Mouse (Mus musculus) gastrocnemius, postnatal 14 days (tissue): ENCODE measurements around the gene Thsd7b. TPM values are rescaled to one million over a fixed set of nuclear protein-coding genes. Genes with fewer than 3 reads are reported as not detected.
"Not testable (repeated sequence)": the region's sequence is repeated elsewhere in the genome, so short reads cannot be mapped to it uniquely, and the experiment has no call there.

Source experiments
- DNase-seq: peaks from one replicate; pipeline ENCODE4 v3.0.0; 2021; ENCODE audit warnings: mixed read lengths
- intact Hi-C: fragments of 180-260 bp; cut with DNase I; formaldehyde crosslinking; loops from one replicate; pipeline ENCODE4 v1.15.1; 2025; ENCODE audit warnings: low total_unique reads
- total RNA-seq, 2 experiments: library from RNA; stranded (reverse); gene quantifications; 2 replicates each; pipeline ENCODE4 v1.2.3; 2021

Gene Thsd7b
- total RNA-seq, 2 experiments from 2014 or later, result 1.2 to 1.3 TPM

- DNase-seq, result no peak
- intact Hi-C loops, result no loop called here
These were observed 690.1 kb downstream of the Thsd7b start for GRCm38 (mm10) chr1:129963166-129963565.

DNA sequence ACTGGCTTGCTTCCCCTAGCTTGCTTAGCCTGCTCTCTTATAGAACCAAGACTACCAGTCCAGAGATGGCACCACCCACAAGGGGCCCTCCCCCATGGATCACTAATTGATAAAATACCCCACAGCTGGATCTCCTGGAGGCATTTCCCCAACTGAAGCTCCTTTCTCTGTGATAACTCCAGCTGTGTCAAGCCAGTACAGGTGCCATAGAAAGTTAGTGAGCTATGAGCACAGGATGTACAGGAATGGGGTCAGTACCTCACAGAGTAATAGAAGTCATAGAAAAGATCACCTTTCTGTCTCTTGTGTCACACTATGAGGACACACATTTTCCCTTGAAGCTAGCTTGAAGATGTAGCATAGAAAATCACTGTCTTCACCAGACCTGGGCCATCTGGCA is 716.1 kb downstream of the Thsd7b start:
- DNase-seq, intact Hi-C loops: not testable (repeated sequence)

DNA sequence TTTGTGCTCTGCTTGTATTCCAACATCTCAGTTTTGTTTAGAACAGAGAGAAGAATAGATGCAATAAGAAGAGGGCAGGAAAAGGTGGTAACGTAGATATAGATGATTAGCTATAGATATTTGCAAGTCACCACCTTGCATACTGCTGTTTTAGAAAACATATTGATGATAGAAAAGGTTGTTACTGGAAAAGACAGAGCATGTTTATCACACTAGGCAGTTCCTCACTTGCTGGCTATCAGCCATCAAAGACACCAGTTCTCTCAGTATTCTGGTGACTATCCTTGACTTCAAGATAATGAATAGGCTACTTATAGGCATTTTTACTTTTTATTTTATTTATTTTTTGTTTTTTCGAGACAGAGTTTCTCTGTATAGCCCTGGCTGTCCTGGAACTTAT is 717.7 kb downstream of the Thsd7b start:
- intact Hi-C loops, result no loop called here
- DNase-seq, result no peak

DNA sequence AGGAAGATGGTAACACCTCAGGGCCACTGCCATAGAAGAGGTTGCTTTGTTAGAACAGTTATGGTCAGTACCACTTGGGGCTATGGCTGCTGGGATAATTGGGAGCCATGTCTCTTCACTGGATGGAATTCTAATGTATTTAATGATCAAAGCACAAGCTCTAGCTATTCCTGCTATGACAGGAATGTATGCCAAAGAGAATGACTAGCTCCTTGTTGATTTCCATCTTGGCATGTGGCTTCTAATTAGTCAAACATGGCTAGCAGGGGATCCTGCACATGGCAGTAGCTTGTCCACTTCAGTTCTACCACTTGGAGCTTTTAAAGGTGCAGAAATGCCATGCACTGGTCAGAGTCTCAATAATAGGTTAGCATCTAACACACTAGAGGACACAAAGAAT is 781.9 kb downstream of the Thsd7b start:
- intact Hi-C loops, result no loop called here

GRCm38 (mm10) chr1:130062105-130062504 is 789.0 kb downstream of the Thsd7b start:
- intact Hi-C loops, result no loop called here

More for the DNA sequence above, 781.9 kb downstream of the Thsd7b start:
- DNase-seq, result no peak

DNA sequence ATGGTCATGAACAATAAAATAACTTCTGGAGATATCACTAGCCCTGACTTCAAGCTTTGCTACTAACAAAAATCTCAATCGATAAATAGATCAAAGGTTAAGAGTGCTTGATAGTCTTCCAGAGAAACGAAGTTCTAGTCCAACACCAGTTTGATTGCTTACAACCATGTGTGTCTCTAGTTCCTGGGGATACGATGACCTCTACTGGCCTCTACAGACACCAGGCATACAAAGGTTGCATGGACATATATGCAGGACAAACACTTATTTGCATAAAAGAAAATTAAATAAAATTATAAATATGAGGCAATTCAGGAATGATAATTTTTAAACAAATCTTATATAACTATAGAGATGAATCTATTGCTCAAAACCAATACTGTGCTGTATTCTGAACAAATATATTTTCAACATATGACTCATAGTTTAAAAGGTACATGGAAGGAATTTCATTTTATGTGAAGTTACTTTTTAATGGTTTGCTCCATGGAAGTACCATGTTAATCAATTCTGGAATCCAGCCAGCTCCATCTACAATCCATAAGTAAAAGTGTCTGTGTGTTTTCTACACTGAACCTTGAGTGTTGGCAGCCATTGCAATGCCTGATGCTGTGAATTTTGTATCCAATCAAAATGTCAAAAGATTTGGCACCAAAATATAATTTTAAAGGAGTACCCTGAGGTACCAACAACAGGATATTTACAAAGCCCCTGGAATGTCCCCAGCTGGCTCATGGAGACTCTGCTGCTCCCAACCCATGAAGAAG is 793.3 kb downstream of the Thsd7b start:
- DNase-seq, result no peak
- intact Hi-C loops, result no loop called here

More at GRCm38 (mm10) chr1:130062105-130062504, 789.0 kb downstream of the Thsd7b start:
- no peak for DNase-seq

GRCm38 (mm10) chr1:130083788-130084187 is 810.7 kb downstream of the Thsd7b start:
- DNase-seq, result no peak
- intact Hi-C loops, result no loop called here

DNA sequence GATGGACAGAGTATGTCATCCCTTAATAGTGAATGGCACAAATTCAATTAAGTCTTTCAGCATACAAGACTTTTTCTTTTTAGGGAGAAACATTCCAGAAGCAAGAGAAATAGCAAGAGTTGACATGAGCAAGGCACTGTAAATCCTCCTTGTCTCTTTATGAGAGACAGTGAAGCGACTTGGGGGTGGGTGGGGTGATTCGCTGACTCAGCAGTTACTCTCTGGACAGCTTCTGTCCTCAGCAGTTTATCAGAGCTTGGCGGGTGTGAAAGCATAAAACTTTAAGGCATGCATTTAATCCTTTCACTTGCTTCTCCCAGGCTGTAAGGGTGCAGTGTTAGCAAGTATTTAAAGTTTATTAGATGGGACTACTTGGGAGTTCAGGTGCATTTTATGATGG is 812.1 kb downstream of the Thsd7b start:
- no peak for DNase-seq
- intact Hi-C loops, result no loop called here

- intact Hi-C loops, result no loop called here
- DNase-seq, result no peak
These were observed 812.8 kb downstream of the Thsd7b start for GRCm38 (mm10) chr1:130085910-130086309.

- DNase-seq, result no peak
- intact Hi-C loops, result no loop called here
These were observed 826.1 kb downstream of the Thsd7b start for GRCm38 (mm10) chr1:130099227-130099626.

DNA sequence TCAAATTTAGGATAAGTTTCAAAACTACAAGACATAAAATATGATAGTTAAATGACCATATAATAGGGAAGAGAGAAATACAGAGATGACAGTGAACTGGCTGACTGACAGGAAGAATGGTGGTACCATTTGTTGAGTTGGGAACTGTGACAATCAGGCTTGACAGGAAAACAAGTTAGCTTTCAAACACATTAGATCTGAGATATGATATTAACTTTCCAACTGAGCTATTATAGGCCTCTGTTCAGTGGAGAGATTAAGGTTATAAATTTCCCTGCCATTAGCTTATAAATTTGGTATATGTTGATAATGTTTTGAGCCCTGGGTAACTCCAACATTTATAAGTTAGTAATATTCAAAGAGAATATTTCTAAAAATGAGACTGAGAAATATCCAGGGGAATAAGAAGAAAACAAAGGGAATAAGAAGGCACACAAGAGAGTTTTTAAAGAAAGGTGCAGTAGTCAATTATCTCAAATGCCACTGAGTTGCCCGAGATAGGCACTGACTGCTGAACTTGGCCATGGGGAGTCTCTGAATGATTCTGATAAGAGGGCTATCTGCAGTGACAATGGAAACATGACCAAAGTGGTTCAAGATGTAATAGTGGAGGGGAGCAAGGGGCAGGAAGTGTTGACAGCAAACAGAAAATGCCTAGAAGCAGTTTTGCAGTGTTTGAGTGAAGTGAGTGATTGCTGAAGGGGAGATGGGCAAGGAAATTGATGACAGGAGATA is 839.6 kb downstream of the Thsd7b start:
- DNase-seq, result no peak
- intact Hi-C loops, result no loop called here

- intact Hi-C loops, result no loop called here
- DNase-seq, result no peak
These were observed 840.4 kb downstream of the Thsd7b start for GRCm38 (mm10) chr1:130113549-130113948.

DNA sequence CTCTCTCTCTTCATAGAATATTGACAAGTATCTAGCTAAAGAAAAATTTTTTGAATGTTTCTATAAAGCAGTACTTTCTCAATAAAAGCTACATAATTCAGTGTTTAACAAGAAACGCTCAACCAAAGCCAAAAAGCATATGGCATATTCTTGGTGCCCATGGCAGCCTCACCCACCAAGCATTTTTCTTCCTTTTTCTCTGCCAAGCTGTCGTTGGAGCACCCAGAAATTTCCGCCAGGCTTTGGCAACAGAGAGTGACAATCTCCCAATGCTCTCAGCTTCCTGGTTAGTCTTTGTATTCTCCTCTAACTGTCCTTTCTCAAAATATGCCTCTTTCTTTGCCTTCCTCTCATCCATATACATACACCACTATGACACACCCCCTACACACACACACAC is 857.8 kb downstream of the Thsd7b start:
- no peak for DNase-seq
- intact Hi-C loops, result no loop called here

DNA sequence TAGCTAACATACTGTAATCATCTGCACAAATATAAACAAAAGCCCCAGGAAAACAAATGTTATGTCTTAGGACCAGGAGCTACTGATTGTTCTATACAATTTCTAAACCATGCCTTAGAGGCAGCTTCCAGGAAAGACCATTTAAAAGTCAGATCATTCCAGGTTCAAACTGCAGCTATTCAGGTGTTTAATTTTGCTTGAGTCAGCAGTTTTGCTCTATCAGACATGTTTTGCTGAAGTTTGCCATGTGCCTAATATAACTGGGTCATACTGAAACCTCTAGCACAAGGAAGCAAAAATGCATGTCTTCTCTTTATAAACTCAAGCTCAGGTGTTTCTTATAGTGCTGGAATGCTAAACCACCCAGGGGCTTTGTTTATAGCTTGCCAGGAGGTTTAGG is 893.1 kb downstream of the Thsd7b start:
- intact Hi-C loops, result no loop called here

GRCm38 (mm10) chr1:130167260-130167659 is 894.2 kb downstream of the Thsd7b start:
- intact Hi-C loops, result no loop called here
- DNase-seq, result no peak

More for the DNA sequence above, 893.1 kb downstream of the Thsd7b start:
- no peak for DNase-seq

- intact Hi-C loops, result no loop called here
These were observed 896.8 kb downstream of the Thsd7b start for GRCm38 (mm10) chr1:130169875-130170274.

DNA sequence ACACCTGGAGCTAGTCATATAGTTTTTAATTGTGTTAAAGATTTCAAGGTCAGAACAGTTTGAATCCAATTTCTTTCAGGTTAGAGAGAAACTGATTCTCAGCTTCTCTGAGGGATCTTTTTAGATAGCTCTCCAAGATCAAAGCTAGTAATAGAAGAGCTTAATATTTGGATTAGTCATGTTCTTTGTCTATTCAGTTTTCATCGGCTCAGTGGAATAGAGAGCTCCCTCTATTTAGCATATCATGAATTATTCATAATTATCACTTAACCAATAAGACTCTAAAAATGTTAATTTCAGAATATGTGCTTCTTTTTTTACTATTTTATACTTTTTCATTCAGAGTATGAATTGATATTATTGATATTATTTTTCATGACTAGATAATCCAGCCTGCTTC is 897.2 kb downstream of the Thsd7b start:
- intact Hi-C loops, result no loop called here

More at GRCm38 (mm10) chr1:130169875-130170274, 896.8 kb downstream of the Thsd7b start:
- DNase-seq, result no peak

GRCm38 (mm10) chr1:130186836-130187235 is 913.7 kb downstream of the Thsd7b start:
- DNase-seq, intact Hi-C loops: not testable (repeated sequence)

More for the DNA sequence above, 897.2 kb downstream of the Thsd7b start:
- no peak for DNase-seq

- intact Hi-C loops, result no loop called here
- no peak for DNase-seq
These were observed 919.3 kb downstream of the Thsd7b start for GRCm38 (mm10) chr1:130192190-130193028.

GRCm38 (mm10) chr1:130217404-130217803 is 944.3 kb downstream of the Thsd7b start:
- intact Hi-C loops, result no loop called here

More at GRCm38 (mm10) chr1:130217404-130217803, 944.3 kb downstream of the Thsd7b start:
- DNase-seq, result no peak
